Mouse (Mus musculus) G1E (cell line): ENCODE measurements around the gene Ctdspl.

Experiments used
- CTCF ChIP-seq: IDR thresholded peaks from 2 replicates; pipeline ENCODE4 v1.5.1; 2012; ENCODE audit warnings: low read depth, low read length, inconsistent platforms, mixed read lengths
- GATA1 ChIP-seq: IDR thresholded peaks from 2 replicates; pipeline ENCODE4 v1.6.1; 2012; ENCODE audit warnings: borderline replicate concordance, low read length, inconsistent platforms, mixed read lengths
- GATA2 ChIP-seq: IDR thresholded peaks from 2 replicates; pipeline ENCODE4 v1.6.1; 2012; ENCODE audit warnings: low read depth, low read length, inconsistent platforms, borderline replicate concordance
- TAL1 ChIP-seq: conservative IDR thresholded peaks from 2 replicates; pipeline ENCODE4 v1.6.1; 2012; ENCODE audit warnings: low read depth, low read length, inconsistent platforms, mixed read lengths

DNA sequence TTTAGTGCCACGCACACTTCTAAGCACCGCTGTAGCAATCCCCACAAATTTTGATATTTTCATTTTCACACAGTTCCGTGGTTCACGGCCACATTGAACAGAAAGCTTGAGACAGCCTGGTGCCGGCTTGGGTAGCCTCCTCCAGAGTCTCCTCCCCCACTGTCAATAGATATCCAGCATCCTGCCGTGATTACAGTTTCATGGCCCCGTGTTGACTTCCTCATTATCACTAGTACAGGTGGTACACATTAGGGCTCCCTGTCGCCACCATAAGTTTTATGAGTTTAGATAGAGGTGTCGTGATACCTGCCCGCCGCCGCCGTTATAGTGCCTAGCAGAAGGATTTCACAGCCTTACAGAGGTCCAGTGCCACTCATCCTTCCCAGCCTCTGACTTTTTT lies 8.8 kb downstream of the Ctdspl start:
- no peak for TF ChIP-seq CTCF
- TF ChIP-seq GATA1 = no peak
- TF ChIP-seq TAL1 = no peak
- TF ChIP-seq GATA2 = no peak
